Mouse (Mus musculus) bone marrow macrophage, adult 2 months (primary cell): ENCODE results near the gene Hunk. TPM values are rescaled to one million over a fixed set of nuclear protein-coding genes. Genes with fewer than 3 reads are reported as not detected.

Experiments used
- H3K27ac ChIP-seq: 2 replicates; pipeline ENCODE4 v1.5.1; 2012; ENCODE audit warnings: low read depth, low read length; ENCODE audit not compliant: insufficient read depth
- H3K4me1 ChIP-seq: 2 replicates; pipeline ENCODE4 v1.6.1; 2012; ENCODE audit warnings: low read length; ENCODE audit not compliant: control insufficient read depth, insufficient read depth
- H3K4me3 ChIP-seq: 2 replicates; pipeline ENCODE4 v1.5.1; 2012; ENCODE audit warnings: mild to moderate bottlenecking, low read length, moderate library complexity; ENCODE audit not compliant: insufficient read depth
- CTCF ChIP-seq: IDR thresholded peaks from 2 replicates; pipeline ENCODE4 v1.5.1; 2012; ENCODE audit warnings: low read depth, mild to moderate bottlenecking, low read length, moderate library complexity
- POLR2A ChIP-seq: IDR thresholded peaks from 2 replicates; pipeline ENCODE4 v1.6.1; 2012; ENCODE audit warnings: mild to moderate bottlenecking, low read depth, low read length, borderline replicate concordance
- polyA plus RNA-seq: library from polyadenylated mRNA; stranded (reverse); fragments of >200 nt; gene quantifications from 2 replicates; pipeline ENCODE4 v1.2.4, GENCODE M21; 2012; ENCODE audit not compliant: missing spikeins, insufficient read depth, insufficient read length

Hunk gene
- polyA plus RNA-seq, 1 experiment, result 0.17 TPM

- no peak overlapping the region for H3K27ac ChIP-seq
- H3K4me1 ChIP-seq, result peaks cover 13% of the 10 kb centered on the region
- TF ChIP-seq POLR2A, result no peak
- no peak for TF ChIP-seq CTCF
- no peak overlapping the region for H3K4me3 ChIP-seq
These were observed 133.0 kb downstream of the Hunk start for GRCm38 (mm10) chr16:90518732-90519295.

GRCm38 (mm10) chr16:90521191-90521950 is 135.6 kb downstream of the Hunk start:
- Histone ChIP-seq H3K27ac (no peak overlapping the region), H3K4me1 (peaks cover 13% of the 10 kb centered on the region), H3K4me3 (no peak overlapping the region)
- TF ChIP-seq POLR2A, result no peak

GRCm38 (mm10) chr16:90521951-90522255 is 136.1 kb downstream of the Hunk start:
- peaks cover 13% of the 10 kb centered on the region for H3K4me1 ChIP-seq
- TF ChIP-seq POLR2A (no peak), CTCF (no peak)
- no peak overlapping the region for H3K27ac ChIP-seq
- no peak overlapping the region for H3K4me3 ChIP-seq

GRCm38 (mm10) chr16:90522575-90522974 is 136.8 kb downstream of the Hunk start:
- Histone ChIP-seq H3K27ac (no peak overlapping the region), H3K4me3 (no peak overlapping the region), H3K4me1 (peaks cover 13% of the 10 kb centered on the region)
- TF ChIP-seq CTCF (no peak), POLR2A (no peak)

- H3K4me1 ChIP-seq, result peaks cover 13% of the 10 kb centered on the region
- no peak overlapping the region for H3K4me3 ChIP-seq
- TF ChIP-seq POLR2A (no peak), CTCF (no peak)
- no peak overlapping the region for H3K27ac ChIP-seq
These were observed 137.6 kb downstream of the Hunk start for GRCm38 (mm10) chr16:90523373-90523772.

- H3K27ac ChIP-seq, result no peak overlapping the region
- no peak for TF ChIP-seq POLR2A
- TF ChIP-seq CTCF, result no peak
- peaks cover 13% of the 10 kb centered on the region for H3K4me1 ChIP-seq
- no peak overlapping the region for H3K4me3 ChIP-seq
These were observed 138.1 kb downstream of the Hunk start for GRCm38 (mm10) chr16:90523894-90524293.

GRCm38 (mm10) chr16:90524393-90524792 is 138.6 kb downstream of the Hunk start:
- Histone ChIP-seq H3K27ac (no peak overlapping the region), H3K4me1 (peaks cover 13% of the 10 kb centered on the region), H3K4me3 (no peak overlapping the region)
- TF ChIP-seq POLR2A, result no peak

- TF ChIP-seq CTCF, result no peak
- TF ChIP-seq POLR2A, result no peak
- H3K27ac ChIP-seq, result no peak overlapping the region
These were observed 147.4 kb downstream of the Hunk start for GRCm38 (mm10) chr16:90533119-90533673.

GRCm38 (mm10) chr16:90534591-90534990 is 148.8 kb downstream of the Hunk start:
- TF ChIP-seq POLR2A (no peak), CTCF (no peak)
- H3K4me1 ChIP-seq, result peaks cover 3% of the 10 kb centered on the region
- no peak overlapping the region for H3K4me3 ChIP-seq
- no peak overlapping the region for H3K27ac ChIP-seq

More at GRCm38 (mm10) chr16:90533119-90533673, 147.4 kb downstream of the Hunk start:
- Histone ChIP-seq H3K4me1 (peaks cover 3% of the 10 kb centered on the region), H3K4me3 (no peak overlapping the region)

GRCm38 (mm10) chr16:90538926-90539325 is 153.1 kb downstream of the Hunk start:
- TF ChIP-seq POLR2A (no peak), CTCF (no peak)
- Histone ChIP-seq H3K27ac (no peak overlapping the region), H3K4me1 (no peaks in the 10 kb centered on the region), H3K4me3 (no peak overlapping the region)

GRCm38 (mm10) chr16:90541191-90541590 is 155.4 kb downstream of the Hunk start:
- H3K27ac ChIP-seq, result no peak overlapping the region
- H3K4me1 ChIP-seq, result no peaks in the 10 kb centered on the region
- no peak overlapping the region for H3K4me3 ChIP-seq
- TF ChIP-seq POLR2A (no peak), CTCF (no peak)
